In the genomic region with DNA sequence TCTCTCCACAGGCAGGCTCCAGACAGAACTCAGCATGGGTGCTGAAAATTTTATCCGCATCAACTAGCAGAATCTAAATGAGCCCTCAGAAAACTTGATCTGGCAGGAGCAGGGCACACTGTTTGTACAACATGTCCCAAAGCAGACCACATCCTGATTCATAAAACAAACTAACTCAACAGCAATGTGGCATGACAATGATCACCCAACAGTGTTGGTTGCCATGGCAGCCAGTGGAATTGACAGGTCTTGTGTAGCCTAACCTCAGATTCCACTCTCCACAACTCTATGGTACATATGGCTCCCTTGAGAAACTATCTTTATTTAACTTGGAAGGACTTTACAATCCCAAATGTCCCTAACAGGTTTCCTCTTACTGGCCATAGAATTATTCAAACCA, we compare ENCODE assay signal across 30 mouse cellular contexts.
A peak's percentile ranks its signal among the peaks of the same experiment; 100 is the strongest.
DNase-seq lines count a peak whose midpoint lies in the region; ATAC-seq and TF ChIP-seq lines count a peak whose summit lies in the region.
"Had no signal": no experiment of that assay in that cellular context is flagged by ENCODE, and none has a peak within 500 bp of the region (broad histone marks: within the 10 kb centered on the region; RNA-seq: fewer than 3 reads in every experiment).

No protein-coding gene starts in this region.

- TF ChIP-seq EP300 in heart, adult 2 months (IDR thresholded peaks at IDR 0.05; ENCODE audit: insufficient read depth, low read depth, low read length): no peak

- no peaks in the 10 kb centered on the region for H3K4me1 ChIP-seq in neural tube, embryonic 11.5 days (ENCODE audit: control insufficient read depth, insufficient read depth, low read length)
- no peaks in the 10 kb centered on the region for H3K4me1 ChIP-seq in neural tube, embryonic 15.5 days
- no peaks in the 10 kb centered on the region for H3K4me1 ChIP-seq in heart, adult 2 months (ENCODE audit: control insufficient read depth, insufficient read depth, low read length)
- H3K4me1 ChIP-seq: forebrain, embryonic 12.5 days; heart, embryonic 13.5 days; hindbrain, embryonic 13.5 days; limb, embryonic 12.5 days; liver, embryonic 13.5 days had no signal

- no peaks in the 10 kb centered on the region for H3K36me3 ChIP-seq in neural tube, embryonic 11.5 days (ENCODE audit: control insufficient read depth, insufficient read depth, low read length)
- no peaks in the 10 kb centered on the region for H3K36me3 ChIP-seq in neural tube, embryonic 15.5 days
- no peaks in the 10 kb centered on the region for H3K36me3 ChIP-seq in heart, adult 2 months (ENCODE audit: control insufficient read depth, insufficient read depth, low read length)
- H3K36me3 ChIP-seq: forebrain, embryonic 12.5 days; G1E; heart, embryonic 13.5 days; hindbrain, embryonic 13.5 days; limb, embryonic 12.5 days; liver, embryonic 13.5 days; midbrain, embryonic 10.5 days had no signal

- H3K79me2 ChIP-seq in heart, adult 2 months (replicated peaks; ENCODE audit: control insufficient read depth, insufficient read depth, low read length): no peaks in the 10 kb centered on the region

- peak; percentile 15 for DNase-seq in neural tube, embryonic 11.5 days (ENCODE audit: low spot score)
- DNase-seq in CD8-positive naive resting alpha-beta T cell, adult 2 months (ENCODE audit: low read depth in 2 of 2, low spot score in 2 of 2): peak; percentile 41 to 50
- peak; percentile 18 for DNase-seq in brain, embryonic 14.5 days (ENCODE audit: low read depth)
- DNase-seq in heart, adult 2 months: no peak
- no peak for DNase-seq in cerebellum, postnatal 4 days (ENCODE audit: low spot score in 2 of 2)
- DNase-seq in cerebellum, adult 9-11 months: no peak
- DNase-seq: adrenal gland, postnatal 14 days; cerebellum, adult 8-10 months; gastrocnemius, postnatal 25 days; heart, adult 18-20 months; heart, postnatal 14 days; kidney, adult 9 months; kidney, postnatal 14 days; layer of hippocampus, postnatal 36 days; liver, embryonic 13.5 days; lung, adult 2 months; right cerebral cortex, postnatal 14 days; thymus, postnatal 14 days had no signal

- H3K4me3 ChIP-seq in neural tube, embryonic 11.5 days (ENCODE audit: low read depth, low read length): no peak overlapping the region
- H3K4me3 ChIP-seq in neural tube, embryonic 15.5 days (replicated peaks): no peak overlapping the region
- H3K4me3 ChIP-seq in heart, adult 2 months: no peak overlapping the region
- H3K4me3 ChIP-seq: forebrain, embryonic 12.5 days; heart, embryonic 13.5 days; hindbrain, embryonic 13.5 days; limb, embryonic 12.5 days; liver, embryonic 13.5 days; midbrain, embryonic 10.5 days; myocyte had no signal

- intact Hi-C loops in heart, adult 2 months (cut with DNase I): no loop called here

- H3K9ac ChIP-seq in neural tube, embryonic 11.5 days (ENCODE audit: low read length): no peak overlapping the region
- H3K9ac ChIP-seq in neural tube, embryonic 15.5 days (replicated peaks): no peak overlapping the region
- no peak overlapping the region for H3K9ac ChIP-seq in heart, adult 2 months (ENCODE audit: low read depth, low read length)
- H3K9ac ChIP-seq: forebrain, embryonic 12.5 days; heart, embryonic 13.5 days; hindbrain, embryonic 13.5 days; limb, embryonic 12.5 days; liver, embryonic 13.5 days had no signal

- TF ChIP-seq CTCF in brain, embryonic 14.5 days (IDR thresholded peaks at IDR 0.05; ENCODE audit: borderline replicate concordance, extremely low read depth, insufficient read depth, insufficient read length): no peak
- TF ChIP-seq CTCF in heart, adult 2 months (IDR thresholded peaks at IDR 0.05): no peak

- H3K27ac ChIP-seq in neural tube, embryonic 11.5 days (ENCODE audit: low read depth, low read length): no peak overlapping the region
- no peak overlapping the region for H3K27ac ChIP-seq in neural tube, embryonic 15.5 days (replicated peaks)
- no peak overlapping the region for H3K27ac ChIP-seq in heart, adult 2 months
- H3K27ac ChIP-seq: forebrain, embryonic 12.5 days; heart, embryonic 13.5 days; hindbrain, embryonic 13.5 days; limb, embryonic 12.5 days; liver, embryonic 13.5 days; macrophage; midbrain, embryonic 10.5 days had no signal

- TF ChIP-seq POLR2A in brain, embryonic 14.5 days (IDR thresholded peaks at IDR 0.05; ENCODE audit: borderline replicate concordance, extremely low read depth, insufficient read depth, insufficient read length, poor library complexity, severe bottlenecking): no peak
- TF ChIP-seq POLR2A in heart, adult 2 months (IDR thresholded peaks at IDR 0.05; ENCODE audit: insufficient read depth, low read depth, low read length): no peak

- WGBS in neural tube, embryonic 11.5 days: 60% methylated on average over 1 of the region's 1 CpGs
- WGBS in neural tube, embryonic 15.5 days: 77% methylated on average over 1 of the region's 1 CpGs
- WGBS in heart, adult 2 months: 88% methylated on average over 1 of the region's 1 CpGs

- ATAC-seq in neural tube, embryonic 11.5 days (ENCODE audit: insufficient read depth, low FRiP score, low TSS enrichment): no peak
- no peak for ATAC-seq in neural tube, embryonic 15.5 days (ENCODE audit: low FRiP score)
- ATAC-seq: intestine, embryonic 16.5 days; midbrain, embryonic 16.5 days had no signal

- no peaks in the 10 kb centered on the region for H3K27me3 ChIP-seq in neural tube, embryonic 11.5 days (ENCODE audit: control insufficient read depth, insufficient read depth, low read length)
- no peaks in the 10 kb centered on the region for H3K27me3 ChIP-seq in neural tube, embryonic 15.5 days (replicated peaks)
- H3K27me3 ChIP-seq in heart, adult 2 months (ENCODE audit: control insufficient read depth, insufficient read depth, low read length): no peaks in the 10 kb centered on the region
- H3K27me3 ChIP-seq: CH12.LX; forebrain, embryonic 12.5 days; heart, embryonic 13.5 days; hindbrain, embryonic 13.5 days; limb, embryonic 12.5 days; liver, embryonic 13.5 days had no signal

- no peak overlapping the region for H3K4me2 ChIP-seq in neural tube, embryonic 11.5 days (ENCODE audit: low read depth)
- no peak overlapping the region for H3K4me2 ChIP-seq in neural tube, embryonic 15.5 days
- H3K4me2 ChIP-seq: forebrain, embryonic 12.5 days; heart, embryonic 13.5 days; hindbrain, embryonic 13.5 days; limb, embryonic 12.5 days; liver, embryonic 13.5 days had no signal

- no peaks in the 10 kb centered on the region for H3K9me3 ChIP-seq in neural tube, embryonic 11.5 days (ENCODE audit: control insufficient read depth, low read length)
- H3K9me3 ChIP-seq in neural tube, embryonic 15.5 days (replicated peaks): no peaks in the 10 kb centered on the region
- H3K9me3 ChIP-seq: forebrain, embryonic 12.5 days; G1E; hindbrain, embryonic 13.5 days; limb, embryonic 12.5 days; liver, embryonic 13.5 days; midbrain, embryonic 10.5 days had no signal

Comparison
In these comparisons a context has a peak if more than half of its experiments do, and no peak if none do; other contexts are left out.
1. DNase-seq: peak in neural tube, embryonic 11.5 days (single experiment), CD8-positive naive resting alpha-beta T cell, adult 2 months (2 of 2) and brain, embryonic 14.5 days (single experiment); none in heart, adult 2 months (0 of 2), cerebellum, postnatal 4 days (0 of 2) and cerebellum, adult 9-11 months (single experiment).